Mouse (Mus musculus) lung, adult 2 months (tissue): ENCODE results near the gene Leng8.

Source experiments
- CTCF ChIP-seq: fragments of 200-500 bp; IDR thresholded peaks from 2 replicates; pipeline ENCODE4 v1.5.1; 2011; ENCODE audit warnings: mild to moderate bottlenecking, low read length, control low read depth; ENCODE audit not compliant: insufficient read depth
- POLR2A ChIP-seq: fragments of 200-500 bp; IDR thresholded peaks from 2 replicates; pipeline ENCODE4 v1.6.1; 2011; ENCODE audit warnings: low read depth, mild to moderate bottlenecking, control low read depth, low read length, borderline replicate concordance; ENCODE audit errors: extremely low read depth

DNA sequence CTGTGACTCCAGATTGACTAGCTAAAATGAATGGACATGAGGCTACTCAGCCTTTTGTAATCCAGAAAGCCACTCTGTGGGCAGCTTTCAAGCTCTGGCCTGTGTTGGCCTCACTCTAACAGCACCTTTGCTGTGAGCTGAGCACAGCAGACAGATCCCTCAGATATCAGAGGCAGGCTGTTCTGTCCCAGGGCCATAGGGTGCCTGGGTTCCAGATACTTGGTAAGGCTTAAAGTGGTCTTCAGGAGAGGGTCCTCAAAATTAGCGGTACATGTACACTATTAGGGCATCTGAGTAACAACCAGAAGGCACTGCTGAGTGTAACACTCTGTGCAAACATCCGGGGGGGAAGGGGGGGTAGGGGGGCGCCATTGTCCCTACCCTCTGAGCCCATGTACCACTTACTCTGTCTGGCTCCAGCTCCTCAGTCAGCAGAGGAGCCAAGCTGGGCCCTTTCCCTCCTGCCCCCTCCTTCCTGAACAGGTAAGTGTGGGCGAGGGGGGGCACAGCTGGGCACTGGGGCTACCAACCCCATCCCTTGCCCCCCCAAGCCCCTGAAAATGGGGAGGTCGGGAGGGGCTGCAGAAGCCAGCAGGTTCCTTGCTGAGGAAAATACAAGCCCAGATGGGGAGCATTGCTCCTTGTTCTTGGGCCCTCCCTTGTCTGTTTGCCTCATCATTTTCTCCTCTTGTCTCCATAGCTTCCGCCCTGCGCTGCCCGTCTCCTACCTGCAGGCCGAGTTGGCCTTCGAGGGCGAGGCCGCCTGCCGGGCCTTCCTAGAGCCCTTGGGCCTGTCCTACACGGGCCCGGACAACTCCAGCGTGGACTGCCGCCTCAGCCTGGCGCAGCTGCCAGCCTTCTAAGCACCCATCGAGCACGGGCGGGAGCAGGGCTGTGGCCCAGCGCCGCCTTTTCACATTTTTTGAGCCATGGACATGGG is 9.7 kb downstream of the Leng8 start:
- TF ChIP-seq CTCF (no peak), POLR2A (no peak)
